Mouse (Mus musculus): ENCODE results near the gene Gadd45b.

GRCm38 (mm10) chr10:80925472-80925871 is 4.4 kb upstream of the Gadd45b start:
- TF ChIP-seq CTCF (IDR thresholded peaks at IDR 0.05; ENCODE audit: low read depth) (no peak), EP300 (IDR thresholded peaks at IDR 0.05; ENCODE audit: low read depth) (no peak)

Data from heart, postnatal 0 days (tissue).